Comparison of ENCODE assay signal across 9 mouse cellular contexts in genomic region chr6:64607942-64608341, GRCm38 (mm10).
DNase-seq lines count a peak whose midpoint lies in the region; ATAC-seq and TF ChIP-seq lines count a peak whose summit lies in the region.
"Had no signal": no experiment of that assay in that cellular context is flagged by ENCODE, and none has a peak within 500 bp of the region (broad histone marks: within the 10 kb centered on the region; RNA-seq: fewer than 3 reads in every experiment).

No protein-coding gene starts in this region.

- no peak overlapping the region for H3K27ac ChIP-seq in liver, embryonic 14.5 days
- H3K27ac ChIP-seq in liver, embryonic 11.5 days (ENCODE audit: low read depth, low read length), result no peak overlapping the region

- no peak overlapping the region for H3K9ac ChIP-seq in liver, embryonic 14.5 days (replicated peaks)
- no peak overlapping the region for H3K9ac ChIP-seq in liver, embryonic 11.5 days (ENCODE audit: low read depth, low read length)

- H3K9me3 ChIP-seq in liver, embryonic 14.5 days (ENCODE audit: control insufficient read depth, low read length), result no peaks in the 10 kb centered on the region
- no peaks in the 10 kb centered on the region for H3K9me3 ChIP-seq in liver, embryonic 11.5 days (ENCODE audit: control insufficient read depth, low read length)

- H3K4me2 ChIP-seq in liver, embryonic 14.5 days (ENCODE audit: low read depth), result no peak overlapping the region
- no peak overlapping the region for H3K4me2 ChIP-seq in liver, embryonic 11.5 days

- 10% methylated on average over 1 of the region's 1 CpGs for WGBS in liver, embryonic 14.5 days (ENCODE audit: insufficient replicate concordance)
- WGBS in liver, embryonic 11.5 days, result 24% methylated on average over 1 of the region's 1 CpGs

- H3K27me3 ChIP-seq in liver, embryonic 14.5 days (ENCODE audit: control insufficient read depth, insufficient read depth, low read length), result no peaks in the 10 kb centered on the region
- H3K27me3 ChIP-seq in liver, embryonic 11.5 days (replicated peaks; ENCODE audit: control insufficient read depth, insufficient read depth, low read length), result no peaks in the 10 kb centered on the region

- peak; percentile 12; the same call in 1 of the 2 replicates for TF ChIP-seq CTCF in liver, embryonic 14.5 days (IDR thresholded peaks at IDR 0.05; ENCODE audit: low read depth)

- no peak overlapping the region for H3K4me3 ChIP-seq in liver, embryonic 14.5 days (ENCODE audit: insufficient read depth in 1 of 2, low read depth in 2 of 2, low read length in 2 of 2)
- H3K4me3 ChIP-seq in liver, embryonic 11.5 days (ENCODE audit: low read depth, low read length), result no peak overlapping the region

- H3K4me1 ChIP-seq in liver, embryonic 14.5 days (replicated peaks; ENCODE audit: control insufficient read depth in 2 of 2, insufficient read depth in 2 of 2, low read length in 1 of 2), result no peaks in the 10 kb centered on the region
- no peaks in the 10 kb centered on the region for H3K4me1 ChIP-seq in liver, embryonic 11.5 days (replicated peaks; ENCODE audit: control insufficient read depth, insufficient read depth, low read length)

- TF ChIP-seq EP300 in liver, embryonic 14.5 days (IDR thresholded peaks at IDR 0.05; ENCODE audit: low read depth), result no peak

- ATAC-seq in liver, embryonic 14.5 days (ENCODE audit: insufficient read depth), result no peak
- no peak for ATAC-seq in liver, embryonic 11.5 days (replicated peaks; ENCODE audit: low FRiP score)
- ATAC-seq in monocyte, adult 5-6 weeks (replicated peaks; ENCODE audit: insufficient number of reproducible peaks, low FRiP score, low TSS enrichment, poor library complexity, severe bottlenecking), result no peak

- no peaks in the 10 kb centered on the region for H3K36me3 ChIP-seq in liver, embryonic 14.5 days (replicated peaks; ENCODE audit: control insufficient read depth, insufficient read depth, low read depth)
- no peaks in the 10 kb centered on the region for H3K36me3 ChIP-seq in liver, embryonic 11.5 days (ENCODE audit: control insufficient read depth, insufficient read depth, low read length)

- peak; percentile 13 to 14 for DNase-seq in cerebellum, adult 18-20 months
- DNase-seq in cerebellum, adult 9-11 months, result no peak
- DNase-seq in liver, embryonic 14.5 days (ENCODE audit: low read depth in 3 of 3, low spot score in 3 of 3), result no peak
- DNase-seq in liver, embryonic 11.5 days (ENCODE audit: low spot score), result no peak
- peak; percentile 66 for DNase-seq in embryo, embryonic 10 days (ENCODE audit: low spot score)
- peak; percentile 38 for DNase-seq in mesoderm, embryonic 11.5 days (ENCODE audit: low read depth, low spot score)
- DNase-seq in spleen, postnatal 14 days (ENCODE audit: low spot score in 2 of 2), result no peak
- DNase-seq: thymus, adult 2 months had no signal

Comparison
In these comparisons a context has a peak if more than half of its experiments do, and no peak if none do; other contexts are left out.
1. DNase-seq: peak in cerebellum, adult 18-20 months (2 of 2), embryo, embryonic 10 days (single experiment) and mesoderm, embryonic 11.5 days (single experiment); none in cerebellum, adult 9-11 months (single experiment), liver, embryonic 14.5 days (0 of 3), liver, embryonic 11.5 days (single experiment) and spleen, postnatal 14 days (0 of 2).